Mouse (Mus musculus) bone marrow macrophage, adult 2 months (primary cell): ENCODE data around the gene Clic1. TPM values are rescaled to one million over a fixed set of nuclear protein-coding genes. Genes with fewer than 3 reads are reported as not detected.

Experiments
- H3K27ac ChIP-seq: 2 replicates; pipeline ENCODE4 v1.5.1; 2012; ENCODE audit warnings: low read depth, low read length; ENCODE audit not compliant: insufficient read depth
- H3K4me1 ChIP-seq: 2 replicates; pipeline ENCODE4 v1.6.1; 2012; ENCODE audit warnings: low read length; ENCODE audit not compliant: control insufficient read depth, insufficient read depth
- H3K4me3 ChIP-seq: 2 replicates; pipeline ENCODE4 v1.5.1; 2012; ENCODE audit warnings: mild to moderate bottlenecking, low read length, moderate library complexity; ENCODE audit not compliant: insufficient read depth
- CTCF ChIP-seq: IDR thresholded peaks from 2 replicates; pipeline ENCODE4 v1.5.1; 2012; ENCODE audit warnings: low read depth, mild to moderate bottlenecking, low read length, moderate library complexity
- POLR2A ChIP-seq: IDR thresholded peaks from 2 replicates; pipeline ENCODE4 v1.6.1; 2012; ENCODE audit warnings: mild to moderate bottlenecking, low read depth, low read length, borderline replicate concordance
- polyA plus RNA-seq: library from polyadenylated mRNA; stranded (reverse); fragments of >200 nt; gene quantifications from 2 replicates; pipeline ENCODE4 v1.2.4, GENCODE M21; 2012; ENCODE audit not compliant: missing spikeins, insufficient read depth, insufficient read length

Gene Clic1
- polyA plus RNA-seq, 1 experiment = 381 TPM

- Histone ChIP-seq H3K27ac (peak overlapping the region; percentile 99), H3K4me3 (peak overlapping the region; percentile 86), H3K4me1 (peaks cover 32% of the 10 kb centered on the region)
- TF ChIP-seq CTCF (no peak; the same call in 1 of the 2 replicates), POLR2A (no peak; the same call in 1 of the 2 replicates)
Measured at GRCm38 (mm10) chr17:35051156-35052086, 1.7 kb downstream of the Clic1 start.

DNA sequence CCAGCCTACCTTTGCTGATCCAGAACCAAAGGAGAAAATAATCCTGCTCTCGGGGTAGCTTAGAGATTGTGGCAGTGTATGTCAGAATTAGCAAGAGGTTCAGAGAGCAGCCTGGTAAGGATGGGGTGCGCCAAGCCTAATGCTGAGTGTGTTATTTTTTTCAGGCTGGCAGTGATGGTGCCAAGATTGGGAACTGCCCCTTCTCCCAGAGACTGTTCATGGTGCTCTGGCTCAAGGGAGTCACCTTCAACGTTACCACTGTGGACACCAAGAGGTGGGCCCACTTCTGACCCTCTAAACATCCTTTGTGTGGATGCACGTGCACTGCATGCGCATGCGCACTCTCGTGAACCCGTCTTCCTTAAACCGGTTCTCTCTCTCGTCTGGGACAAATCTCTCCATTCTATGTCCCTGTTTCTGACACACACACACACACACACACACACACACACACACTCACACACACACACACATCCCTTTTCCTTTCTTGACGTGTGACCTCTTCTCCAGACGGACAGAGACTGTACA lies 2.6 kb downstream of the Clic1 start:
- peak overlapping the region; percentile 86 for H3K4me3 ChIP-seq
- peaks cover 31% of the 10 kb centered on the region for H3K4me1 ChIP-seq
- peak overlapping the region; percentile 99 for H3K27ac ChIP-seq
- TF ChIP-seq CTCF (no peak), POLR2A (no peak)

GRCm38 (mm10) chr17:35055691-35056495 lies 6.1 kb downstream of the Clic1 start:
- Histone ChIP-seq H3K27ac (no peak overlapping the region), H3K4me3 (no peak overlapping the region), H3K4me1 (peaks cover 18% of the 10 kb centered on the region)
- TF ChIP-seq POLR2A = no peak
- TF ChIP-seq CTCF = no peak

DNA sequence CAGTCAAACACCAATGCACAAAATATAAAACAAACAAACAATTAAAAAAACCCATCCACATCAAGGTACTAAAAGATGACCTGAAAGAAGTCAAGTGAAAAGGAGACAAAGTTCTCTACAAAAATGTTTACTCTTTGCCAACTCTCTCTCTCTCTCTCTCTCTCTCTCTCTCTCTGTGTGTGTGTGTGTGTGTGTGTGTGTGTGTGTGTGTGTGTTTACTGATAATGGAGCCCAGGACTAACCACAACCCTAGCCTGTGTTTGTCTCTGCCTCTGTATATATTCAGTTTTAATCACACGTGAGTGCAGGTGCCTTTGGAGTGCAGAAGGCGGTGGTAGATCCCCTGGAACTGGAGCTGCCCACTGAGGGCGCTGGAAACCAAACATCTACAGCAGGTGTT lies 7.3 kb downstream of the Clic1 start:
- TF ChIP-seq CTCF (no peak), POLR2A (no peak)
- no peak overlapping the region for H3K4me3 ChIP-seq
- H3K27ac ChIP-seq = no peak overlapping the region
- H3K4me1 ChIP-seq = peaks cover 17% of the 10 kb centered on the region

- Histone ChIP-seq H3K27ac (no peak overlapping the region), H3K4me1 (peaks cover 7% of the 10 kb centered on the region), H3K4me3 (no peak overlapping the region)
- TF ChIP-seq POLR2A = no peak
- no peak for TF ChIP-seq CTCF
Measured at GRCm38 (mm10) chr17:35058316-35058715, 8.6 kb downstream of the Clic1 start.

GRCm38 (mm10) chr17:35058911-35059892 lies 9.4 kb downstream of the Clic1 start, which contains the start of gene Ddah2:
Gene Ddah2, plus strand, starts transcription at chr17:35059035.
- H3K4me1 ChIP-seq = peaks cover 1% of the 10 kb centered on the region; the same call in 1 of the 2 replicates
- TF ChIP-seq CTCF (peak; percentile 65), POLR2A (no peak)
- no peak within 1 kb of the TSS for H3K27ac ChIP-seq
- H3K4me3 ChIP-seq = peak within 1 kb of the TSS; percentile 57

- Histone ChIP-seq H3K27ac (no peak overlapping the region), H3K4me1 (0 out of 2 replicates have a peak, but pooled peaks cover 2% of the 10 kb centered on the region), H3K4me3 (no peak overlapping the region)
- no peak for TF ChIP-seq CTCF
- TF ChIP-seq POLR2A = no peak
Measured at GRCm38 (mm10) chr17:35060071-35060470, 10.3 kb downstream of the Clic1 start.

DNA sequence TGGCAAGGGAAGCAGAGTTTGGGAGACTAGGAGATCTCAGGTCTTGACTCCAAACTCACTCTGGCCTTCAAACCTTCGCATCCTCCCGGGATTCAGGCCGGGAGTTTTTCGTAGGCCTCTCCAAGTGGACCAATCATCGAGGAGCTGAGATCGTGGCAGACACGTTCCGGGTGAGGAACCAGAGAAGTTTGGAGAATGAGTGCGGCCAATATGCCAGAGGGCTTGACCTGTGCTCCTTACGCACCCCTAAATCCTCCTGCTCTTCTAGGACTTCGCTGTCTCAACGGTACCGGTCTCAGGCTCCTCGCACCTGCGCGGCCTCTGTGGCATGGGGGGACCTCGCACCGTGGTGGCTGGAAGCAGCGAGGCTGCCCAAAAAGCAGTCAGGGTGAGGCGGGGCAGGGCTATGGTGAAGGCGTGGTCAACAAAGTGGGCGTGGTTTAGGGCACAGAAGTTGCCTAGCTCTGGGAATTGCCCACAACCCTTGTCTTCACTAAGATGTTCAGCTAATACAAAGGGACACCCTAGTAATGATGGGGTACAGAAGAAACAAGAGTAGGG lies 11.1 kb downstream of the Clic1 start:
- Histone ChIP-seq H3K4me1 (0 out of 2 replicates have a peak, but pooled peaks cover 2% of the 10 kb centered on the region), H3K27ac (no peak overlapping the region), H3K4me3 (no peak overlapping the region)
- TF ChIP-seq POLR2A (no peak), CTCF (no peak)
